In the genomic region with DNA sequence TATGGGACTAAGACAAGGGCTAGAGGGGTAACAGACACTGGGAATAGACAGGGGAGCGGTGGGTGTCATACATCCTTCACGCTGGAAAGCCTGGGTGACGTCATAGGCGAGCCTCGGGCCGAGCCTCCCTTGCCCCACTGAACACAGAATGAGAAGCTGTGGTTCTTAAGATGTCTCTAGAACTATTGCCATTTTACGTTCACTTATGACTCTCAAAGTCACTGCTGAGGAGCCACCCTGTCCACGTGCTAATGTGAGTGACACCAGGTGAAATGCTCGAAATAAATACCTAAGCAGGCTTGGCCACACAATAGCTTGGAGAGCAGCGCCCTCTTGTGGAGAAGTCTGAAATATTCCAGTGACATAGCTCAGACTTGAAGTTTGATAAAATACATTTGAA, we compare ENCODE assay signal across 8 mouse cellular contexts. TPM values are rescaled to one million over a fixed set of nuclear protein-coding genes. Genes with fewer than 3 reads are reported as not detected.
DNase-seq lines count a peak whose midpoint lies in the region; ATAC-seq and TF ChIP-seq lines count a peak whose summit lies in the region.

No protein-coding gene starts in this region.

- H3K36me3 ChIP-seq in forebrain, postnatal 0 days (ENCODE audit: insufficient read depth), result no peaks in the 10 kb centered on the region
- no peaks in the 10 kb centered on the region for H3K36me3 ChIP-seq in thymus, adult 2 months (ENCODE audit: control insufficient read depth, insufficient read depth, low read length)

- peak overlapping the region; percentile 31; the same call in 1 of the 2 replicates for H3K9ac ChIP-seq in forebrain, postnatal 0 days

- 11% methylated on average over 10 of the region's 10 CpGs for WGBS in forebrain, postnatal 0 days
- 8% methylated on average over 10 of the region's 10 CpGs for WGBS in lung, adult 2 months
- WGBS in olfactory bulb, adult 2 months, result 7% methylated on average over 10 of the region's 10 CpGs
- WGBS in thymus, adult 2 months, result 18% methylated on average over 10 of the region's 10 CpGs

- no peaks in the 10 kb centered on the region for H3K4me1 ChIP-seq in forebrain, postnatal 0 days (ENCODE audit: insufficient read depth)
- peaks cover 4% of the 10 kb centered on the region for H3K4me1 ChIP-seq in lung, adult 2 months (ENCODE audit: control insufficient read depth, insufficient read depth, low read length)
- no peaks in the 10 kb centered on the region for H3K4me1 ChIP-seq in olfactory bulb, adult 2 months (ENCODE audit: control insufficient read depth, insufficient read depth, low read length)
- no peaks in the 10 kb centered on the region for H3K4me1 ChIP-seq in thymus, adult 2 months (replicated peaks; ENCODE audit: control insufficient read depth, insufficient read depth, low read length)

- H3K4me3 ChIP-seq in forebrain, postnatal 0 days (ENCODE audit: low read depth, low read length), result peak overlapping the region; percentile 31
- peak overlapping the region; percentile 61 for H3K4me3 ChIP-seq in layer of hippocampus, adult 2 months
- peak overlapping the region; percentile 54 for H3K4me3 ChIP-seq in lung, adult 2 months (replicated peaks; ENCODE audit: extremely low read depth, low read depth, low read length)
- H3K4me3 ChIP-seq in olfactory bulb, adult 2 months (ENCODE audit: insufficient read depth, low read depth, low read length), result peak overlapping the region; percentile 17
- no peak overlapping the region for H3K4me3 ChIP-seq in thymus, adult 2 months (ENCODE audit: control insufficient read depth, insufficient read depth, low read length)

- no peaks in the 10 kb centered on the region for H3K9me3 ChIP-seq in forebrain, postnatal 0 days (ENCODE audit: low read length)

- no peak for TF ChIP-seq POLR2A in lung, adult 2 months (IDR thresholded peaks at IDR 0.05; ENCODE audit: borderline replicate concordance, extremely low read depth, low read depth, low read length)
- TF ChIP-seq POLR2A in olfactory bulb, adult 2 months (IDR thresholded peaks at IDR 0.05; ENCODE audit: insufficient read depth, low read depth, low read length), result no peak
- no peak for TF ChIP-seq POLR2A in thymus, adult 2 months (IDR thresholded peaks at IDR 0.05; ENCODE audit: control insufficient read depth, extremely low read depth, insufficient read depth, low read length, poor library complexity)

- H3K4me2 ChIP-seq in forebrain, postnatal 0 days (ENCODE audit: low read depth), result peak overlapping the region; percentile 52

- H3K27me3 ChIP-seq in forebrain, postnatal 0 days (ENCODE audit: insufficient read depth, low read length), result no peaks in the 10 kb centered on the region
- no peaks in the 10 kb centered on the region for H3K27me3 ChIP-seq in thymus, adult 2 months (ENCODE audit: control insufficient read depth, insufficient read depth, low read length)

- peak; percentile 91 for ATAC-seq in forebrain, postnatal 0 days

- H3K27ac ChIP-seq in forebrain, postnatal 0 days (ENCODE audit: low read depth, low read length), result no peak overlapping the region
- peak overlapping the region; percentile 80 for H3K27ac ChIP-seq in layer of hippocampus, adult 2 months
- H3K27ac ChIP-seq in olfactory bulb, adult 2 months (ENCODE audit: insufficient read depth, low read depth, low read length), result no peak overlapping the region
- no peak overlapping the region for H3K27ac ChIP-seq in thymus, adult 2 months (ENCODE audit: control insufficient read depth, insufficient read depth, low read length)

- peak; percentile 93 for TF ChIP-seq CTCF in forebrain, postnatal 0 days (IDR thresholded peaks at IDR 0.05; ENCODE audit: low read depth)
- peak; percentile 95 for TF ChIP-seq CTCF in layer of hippocampus, adult 2 months (conservative IDR thresholded peaks at IDR 0.05)
- peak; percentile 54 for TF ChIP-seq CTCF in lung, adult 2 months (IDR thresholded peaks at IDR 0.05; ENCODE audit: insufficient read depth, low read length)
- no peak for TF ChIP-seq CTCF in olfactory bulb, adult 2 months (IDR thresholded peaks at IDR 0.05; ENCODE audit: insufficient read depth, low read depth, low read length)
- no peak for TF ChIP-seq CTCF in thymus, adult 2 months (IDR thresholded peaks at IDR 0.05; ENCODE audit: borderline replicate concordance, control insufficient read depth, extremely low read depth, insufficient read depth, low read length, poor library complexity)

- peak; percentile 65 for DNase-seq in ES-CJ7 (ENCODE audit: low read depth, low spot score)
- DNase-seq in cerebellum, adult 11 months, result peak; percentile 72
- peak; percentile 93 for DNase-seq in forebrain, postnatal 0 days
- DNase-seq in heart, postnatal 4 days, result peak; percentile 84
- peak; percentile 66 to 81 for DNase-seq in layer of hippocampus, adult 2 months (ENCODE audit: low spot score in 2 of 2)
- peak; percentile 72 for DNase-seq in lung, adult 2 months
- peak; percentile 72 for DNase-seq in thymus, adult 2 months

RNA-seq across cellular contexts. Expression of gene Dnah5, which starts 21.7 kb away (rescaled TPM):
- total RNA-seq in forebrain, postnatal 0 days (2014; rRNA removed), result 2.0 TPM in 2 replicates
- 0.19 and 0.24 TPM in 2 replicates for polyA plus RNA-seq in forebrain, postnatal 0 days (2015; fragmentation: Nextera tagmentation; extraction: Ambion mirVana)
- under 1 TPM; 0.02 TPM for total RNA-seq in heart, postnatal 4 days (2021)
- 1 to 10 TPM; 3.5 to 4.5 TPM for total RNA-seq in layer of hippocampus, adult 2 months (2021)
- 1.7 and 2.4 TPM in 2 replicates for polyA plus RNA-seq in lung, adult 2 months (2012; rRNA removed)
- polyA plus RNA-seq in olfactory bulb, adult 2 months (2012; ENCODE audit: insufficient read depth, insufficient read length, low replicate concordance, missing spikeins), result not detected in 2 replicates
- polyA plus RNA-seq in thymus, adult 2 months (2012; rRNA removed), result 0.06 and 0.07 TPM in 2 replicates

Comparison
In these comparisons a context has a peak if more than half of its experiments do, and no peak if none do; other contexts are left out.
1. CTCF ChIP-seq: peak in forebrain, postnatal 0 days (single experiment), layer of hippocampus, adult 2 months (single experiment) and lung, adult 2 months (single experiment); none in olfactory bulb, adult 2 months (single experiment) and thymus, adult 2 months (single experiment).
2. Peak in every context shown above with its lines, with median percentiles within 50 percentile points of each other: DNase-seq.